Mouse (Mus musculus): ENCODE data around the gene Zdhhc5.

GRCm38 (mm10) chr2:84750115-84750514 lies 35.1 kb upstream of the Zdhhc5 start:
- no peak for TF ChIP-seq CHD2 (IDR thresholded peaks at IDR 0.05; ENCODE audit: low read length)
- TF ChIP-seq ZNF384 (IDR thresholded peaks at IDR 0.05; ENCODE audit: low read depth, low read length) = no peak
- TF ChIP-seq MYC (IDR thresholded peaks at IDR 0.05; ENCODE audit: low read depth, low read length) = no peak
- TF ChIP-seq POLR2A (IDR thresholded peaks at IDR 0.05; ENCODE audit: low read depth, low read length) = no peak
- no peak for TF ChIP-seq PAX5 (IDR thresholded peaks at IDR 0.05; ENCODE audit: low read length)
- peak; percentile 38; the same call in 1 of the 2 replicates for TF ChIP-seq ETS1 (conservative IDR thresholded peaks at IDR 0.05; ENCODE audit: low read depth, low read length)
- TF ChIP-seq E2F4 (IDR thresholded peaks at IDR 0.05; ENCODE audit: insufficient replicate concordance, low read depth, low read length) = no peak
- no peak for TF ChIP-seq CTCF (conservative IDR thresholded peaks at IDR 0.05 in 1 of 2, IDR thresholded peaks at IDR 0.05 in 1 of 2; ENCODE audit: low read depth in 2 of 2, low read length in 2 of 2)

Data from CH12.LX (cell line).